Mouse (Mus musculus) heart, embryonic 11.5 days (tissue): ENCODE measurements around the gene Afap1. TPM values are rescaled to one million over a fixed set of nuclear protein-coding genes. Genes with fewer than 3 reads are reported as not detected.
A peak's percentile ranks its signal among the peaks of the same experiment; 100 is the strongest.

Experiments
- ATAC-seq: fragments of 200-750 bp; cut with Nextera tagmentation; replicated peaks from 2 replicates; pipeline ENCODE4 v1.8.0; 2017; ENCODE audit warnings: moderate library complexity; ENCODE audit not compliant: insufficient number of reproducible peaks, low FRiP score, low TSS enrichment
- H3K27ac ChIP-seq: fragments of 300-500 bp; sonication (generic); 2 replicates; pipeline ENCODE4 v1.5.1; 2014; ENCODE audit warnings: mild to moderate bottlenecking, low read depth, low read length
- H3K27me3 ChIP-seq: fragments of 300-500 bp; sonication (generic); 2 replicates; pipeline ENCODE4 v1.6.1; 2014; ENCODE audit warnings: mild to moderate bottlenecking, low read length, mixed read lengths; ENCODE audit not compliant: control insufficient read depth, insufficient read depth
- H3K36me3 ChIP-seq: fragments of 300-500 bp; sonication (generic); 2 replicates; pipeline ENCODE4 v1.6.1; 2014; ENCODE audit warnings: mild to moderate bottlenecking, low read length, moderate library complexity, mixed read lengths; ENCODE audit not compliant: control insufficient read depth, insufficient read depth
- H3K4me1 ChIP-seq: fragments of 300-500 bp; sonication (generic); 2 replicates; pipeline ENCODE4 v1.6.1; 2014; ENCODE audit warnings: low read length; ENCODE audit not compliant: control insufficient read depth, insufficient read depth
- H3K4me2 ChIP-seq: fragments of 300-500 bp; sonication (generic); 2 replicates; pipeline ENCODE4 v1.6.1; 2014; ENCODE audit warnings: mild to moderate bottlenecking, moderate library complexity
- H3K4me3 ChIP-seq: fragments of 300-500 bp; sonication (generic); 2 replicates; pipeline ENCODE4 v1.5.1; 2014; ENCODE audit warnings: low read depth, low read length
- H3K9ac ChIP-seq: fragments of 300-500 bp; sonication (generic); 2 replicates; pipeline ENCODE4 v1.6.1; 2014; ENCODE audit warnings: mild to moderate bottlenecking, low read depth, low read length, moderate library complexity
- H3K9me3 ChIP-seq: fragments of 300-500 bp; sonication (generic); replicated peaks from 2 replicates; pipeline ENCODE4 v1.6.1; 2016; ENCODE audit warnings: low read length; ENCODE audit not compliant: control insufficient read depth
- WGBS: fragments of 180-500 bp; shearing (Covaris S2); extraction: QIAGEN DNeasy Blood & Tissue Kit; methylation state at CpG from one replicate; pipeline ENCODE4 v1.1.7; 2014; ENCODE audit not compliant: insufficient replicate concordance; 5-methylcytosine and 5-hydroxymethylcytosine counted together
- polyA plus RNA-seq: library from polyadenylated mRNA; unstranded; fragments of >200 nt; fragmentation: Nextera tagmentation; extraction: Ambion mirVana; gene quantifications from 2 replicates; pipeline ENCODE4 v1.2.1, GENCODE M21; 2014

Afap1 gene
- polyA plus RNA-seq, result 19.9 and 24.8 TPM in 2 replicates

DNA sequence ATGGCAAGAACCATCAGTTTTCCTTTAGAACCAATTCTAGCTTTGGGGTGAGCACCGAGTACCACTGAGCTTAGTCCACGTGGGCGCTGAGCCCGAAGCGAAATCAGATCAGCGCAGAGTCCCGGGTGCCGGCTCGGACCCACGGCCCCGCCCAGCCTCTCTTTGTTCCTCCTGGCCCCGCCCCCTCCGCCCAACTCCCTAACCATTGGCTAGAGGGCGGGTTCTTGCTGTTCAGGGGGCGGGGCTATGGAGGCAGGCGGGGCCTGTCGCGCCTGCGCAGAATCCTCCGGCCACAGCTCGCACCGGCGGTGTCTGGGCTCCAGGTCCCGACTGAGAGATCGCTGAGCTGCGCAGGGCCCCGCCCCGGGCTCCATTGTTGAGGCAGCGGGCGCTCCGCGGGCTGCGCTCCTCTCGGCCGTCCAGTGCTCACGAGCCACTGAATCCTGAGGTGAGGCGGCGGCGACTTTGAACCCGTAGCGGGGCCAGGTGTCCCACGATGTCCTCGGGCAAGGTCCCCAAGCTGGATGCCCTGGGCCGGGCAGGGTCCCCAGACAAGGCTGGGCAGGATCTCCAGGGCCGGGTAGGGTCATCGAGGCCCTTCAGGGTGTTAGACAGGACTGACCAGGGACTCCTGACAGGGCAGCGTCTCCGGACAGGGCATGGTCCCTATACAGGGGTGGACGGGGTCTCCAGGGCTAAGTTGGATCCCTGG, at the start of gene Afap1:
Gene Afap1 (plus strand): TSS at position 227 of the 712 bp plus-strand sequence.
- H3K36me3 ChIP-seq, result no peaks in the 10 kb centered on the region
- WGBS, result under 1% methylated on average over 49 of the region's 49 CpGs
- no peaks in the 10 kb centered on the region for H3K27me3 ChIP-seq
- H3K9me3 ChIP-seq, result no peaks in the 10 kb centered on the region
- peak within 1 kb of the TSS; percentile 97 for H3K4me2 ChIP-seq
- peak within 1 kb of the TSS; percentile 98 for H3K9ac ChIP-seq
- peak within 1 kb of the TSS; percentile 90 for H3K4me3 ChIP-seq
- H3K27ac ChIP-seq, result peak within 1 kb of the TSS; percentile 81
- H3K4me1 ChIP-seq, result peaks cover 30% of the 10 kb centered on the region
- ATAC-seq, result peak; percentile 93

DNA sequence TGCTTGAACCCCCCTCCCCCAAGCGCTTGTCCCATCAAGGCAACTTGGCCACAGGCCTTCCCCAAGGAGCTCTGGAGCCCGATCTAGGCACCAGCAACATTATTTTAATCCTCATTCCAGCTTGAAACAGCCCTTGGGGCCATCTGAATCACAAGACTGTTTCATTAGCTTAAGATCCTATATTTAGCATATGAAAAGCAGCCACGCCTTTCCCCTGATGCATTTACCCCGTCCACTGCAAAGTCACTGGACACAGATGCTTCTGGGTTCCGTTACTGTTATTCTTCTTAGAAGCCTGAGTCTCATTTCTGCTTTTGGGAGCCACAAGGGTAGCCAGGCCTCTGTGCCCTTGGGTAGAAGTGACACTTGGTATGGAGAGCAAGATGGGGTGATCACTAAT, 41.6 kb upstream of the Afap1 start:
- Histone ChIP-seq H3K27ac (no peak overlapping the region), H3K9me3 (no peaks in the 10 kb centered on the region), H3K4me2 (no peak overlapping the region), H3K4me3 (no peak overlapping the region), H3K4me1 (no peaks in the 10 kb centered on the region), H3K9ac (no peak overlapping the region), H3K27me3 (peaks cover 5% of the 10 kb centered on the region; the same call in 1 of the 2 replicates), H3K36me3 (no peaks in the 10 kb centered on the region)
- ATAC-seq, result no peak
- WGBS, result 64% methylated on average over 5 of the region's 5 CpGs

DNA sequence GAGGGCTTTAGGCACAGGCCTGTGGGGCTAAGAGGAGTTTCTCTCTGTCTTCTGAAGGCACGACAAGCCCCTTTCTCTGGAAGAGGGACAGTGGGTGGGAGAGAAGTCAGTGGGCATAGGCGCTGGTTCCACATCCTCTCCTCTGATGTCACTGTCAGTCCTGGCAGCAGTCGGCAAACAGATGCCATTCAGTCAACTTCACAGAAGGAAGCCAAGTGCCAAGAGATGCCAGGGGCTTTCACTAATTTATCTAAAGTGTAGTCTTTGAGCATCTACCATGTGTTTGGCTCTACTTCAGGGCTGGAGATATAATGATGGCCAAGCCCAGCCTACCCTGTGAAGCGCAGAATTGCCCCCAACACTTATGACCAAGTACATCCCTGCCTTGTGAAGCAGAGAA, 39.7 kb upstream of the Afap1 start:
- Histone ChIP-seq H3K9me3 (no peaks in the 10 kb centered on the region), H3K36me3 (no peaks in the 10 kb centered on the region), H3K27me3 (peaks cover 5% of the 10 kb centered on the region), H3K4me2 (no peak overlapping the region), H3K4me1 (no peaks in the 10 kb centered on the region), H3K9ac (no peak overlapping the region), H3K4me3 (no peak overlapping the region), H3K27ac (no peak overlapping the region)
- no peak for ATAC-seq
- 90% methylated on average over 4 of the region's 4 CpGs for WGBS

DNA sequence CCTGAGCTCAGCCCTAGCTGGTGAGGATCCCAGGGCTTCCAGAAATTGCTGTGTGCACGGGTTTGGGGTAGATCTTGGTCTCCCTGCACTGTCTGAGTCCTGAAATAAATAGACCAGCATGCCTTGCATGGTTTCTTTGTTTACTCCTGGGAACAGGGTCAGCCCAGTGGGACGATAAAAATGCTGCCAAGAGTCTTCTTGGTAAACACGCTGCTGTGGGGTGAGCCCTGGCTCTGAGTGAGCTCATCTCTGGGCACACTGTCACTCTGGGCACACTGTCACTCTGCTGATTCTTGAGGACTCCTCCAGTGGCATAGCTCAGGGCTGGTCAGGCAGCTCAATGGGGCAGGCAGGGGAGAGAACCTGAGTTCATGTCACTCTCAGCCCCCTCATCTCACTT, 36.9 kb upstream of the Afap1 start:
- no peak overlapping the region for H3K4me3 ChIP-seq
- no peak overlapping the region for H3K27ac ChIP-seq
- WGBS, result 53% methylated on average over 3 of the region's 3 CpGs
- no peak overlapping the region for H3K9ac ChIP-seq
- no peak overlapping the region for H3K4me2 ChIP-seq
- ATAC-seq, result no peak
- no peaks in the 10 kb centered on the region for H3K36me3 ChIP-seq
- no peaks in the 10 kb centered on the region for H3K4me1 ChIP-seq
- H3K9me3 ChIP-seq, result no peaks in the 10 kb centered on the region
- H3K27me3 ChIP-seq, result peaks cover 18% of the 10 kb centered on the region

- ATAC-seq, result no peak
- 19% methylated on average over 6 of the region's 6 CpGs for WGBS
These were observed 35.0 kb upstream of the Afap1 start for GRCm38 (mm10) chr5:35858069-35858468.

DNA sequence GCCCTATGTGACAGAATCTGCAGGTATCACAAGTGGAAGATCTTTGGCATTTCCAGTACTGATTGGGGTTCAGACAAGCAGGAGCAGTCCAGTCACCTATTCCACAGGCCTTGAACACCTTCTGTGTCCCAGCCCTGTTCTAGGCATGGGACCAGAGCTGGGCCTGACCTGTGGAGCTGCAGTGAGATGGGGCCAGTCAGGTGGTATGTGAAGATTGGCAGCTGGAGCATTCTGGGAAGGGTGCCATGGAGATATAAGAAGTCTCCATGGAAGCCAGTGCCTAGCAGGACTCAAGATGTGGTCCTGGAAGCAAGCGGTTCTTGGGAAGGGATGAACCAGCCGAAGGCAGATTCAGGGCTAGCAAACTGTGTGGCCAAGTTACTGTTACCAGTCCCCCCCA, 31.7 kb upstream of the Afap1 start:
- H3K4me1 ChIP-seq, result no peaks in the 10 kb centered on the region
- no peak overlapping the region for H3K27ac ChIP-seq
- WGBS, result 95% methylated on average over 2 of the region's 2 CpGs
- H3K9ac ChIP-seq, result no peak overlapping the region
- H3K9me3 ChIP-seq, result no peaks in the 10 kb centered on the region
- H3K36me3 ChIP-seq, result no peaks in the 10 kb centered on the region
- ATAC-seq, result no peak
- H3K27me3 ChIP-seq, result peaks cover 13% of the 10 kb centered on the region
- H3K4me3 ChIP-seq, result no peak overlapping the region
- no peak overlapping the region for H3K4me2 ChIP-seq

More at GRCm38 (mm10) chr5:35858069-35858468, 35.0 kb upstream of the Afap1 start:
- Histone ChIP-seq H3K4me3 (no peak overlapping the region), H3K36me3 (no peaks in the 10 kb centered on the region), H3K4me1 (no peaks in the 10 kb centered on the region), H3K4me2 (no peak overlapping the region), H3K9me3 (no peaks in the 10 kb centered on the region), H3K27me3 (peaks cover 18% of the 10 kb centered on the region), H3K27ac (no peak overlapping the region), H3K9ac (no peak overlapping the region)

DNA sequence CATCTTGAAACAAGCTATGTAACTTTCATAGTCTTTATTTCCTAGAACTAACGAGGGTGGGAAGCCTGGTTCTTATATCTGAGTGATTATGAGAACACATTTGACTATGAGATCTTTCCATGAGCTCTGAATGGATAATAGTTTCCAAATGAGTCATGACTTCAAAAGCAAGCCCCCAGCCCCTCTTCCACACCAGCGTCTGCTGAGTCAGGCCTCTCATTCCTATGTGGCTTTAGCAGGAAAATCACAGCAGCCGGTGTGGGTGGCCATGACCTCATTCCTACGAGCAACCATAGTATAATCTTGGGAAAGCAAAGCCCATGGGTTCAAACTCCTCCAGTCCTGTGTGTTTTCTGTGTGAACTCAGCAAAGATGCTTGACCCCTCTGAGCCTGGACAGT, 23.1 kb upstream of the Afap1 start:
- Histone ChIP-seq H3K4me3 (no peak overlapping the region), H3K9ac (no peak overlapping the region), H3K4me2 (no peak overlapping the region), H3K4me1 (peaks cover 8% of the 10 kb centered on the region), H3K36me3 (no peaks in the 10 kb centered on the region), H3K9me3 (no peaks in the 10 kb centered on the region), H3K27ac (no peak overlapping the region), H3K27me3 (no peaks in the 10 kb centered on the region)
- WGBS, result 66% methylated on average over 4 of the region's 4 CpGs
- no peak for ATAC-seq

DNA sequence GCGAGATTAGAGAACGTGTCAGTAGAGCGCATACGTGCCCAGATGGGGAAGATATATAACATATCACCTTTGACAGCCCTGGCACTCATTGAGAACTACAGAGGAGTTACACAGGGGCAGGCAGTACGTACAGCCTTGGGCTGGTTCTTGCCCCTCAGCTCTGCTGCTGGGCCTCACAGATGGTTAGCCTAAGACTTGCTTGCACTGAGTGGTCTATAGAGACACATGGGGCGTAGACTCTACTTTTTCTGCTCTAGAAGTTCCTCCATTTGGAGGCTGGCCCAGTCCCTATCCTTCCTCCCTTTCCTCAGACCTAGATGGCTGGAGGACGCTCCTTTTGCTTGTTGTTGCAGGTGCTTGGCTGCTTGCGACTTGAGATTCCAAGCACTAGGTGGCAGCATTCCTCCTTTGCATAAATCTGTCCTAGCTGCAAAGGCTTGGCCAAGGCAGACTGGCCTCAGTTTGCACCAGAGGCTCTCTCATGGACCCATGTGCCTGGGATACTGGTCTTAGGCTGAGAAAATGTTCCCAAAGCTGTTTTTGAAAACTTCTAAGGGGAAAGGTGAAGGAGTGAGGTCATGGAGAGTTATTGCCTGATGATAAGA, 22.6 kb upstream of the Afap1 start:
- no peak overlapping the region for H3K4me2 ChIP-seq
- no peak overlapping the region for H3K9ac ChIP-seq
- H3K4me3 ChIP-seq, result no peak overlapping the region
- ATAC-seq, result 0 out of 2 replicates have a peak, but pooled peaks have one; percentile 39
- H3K9me3 ChIP-seq, result no peaks in the 10 kb centered on the region
- H3K27me3 ChIP-seq, result no peaks in the 10 kb centered on the region
- WGBS, result 54% methylated on average over 8 of the region's 8 CpGs
- H3K4me1 ChIP-seq, result peaks cover 8% of the 10 kb centered on the region
- H3K27ac ChIP-seq, result no peak overlapping the region
- H3K36me3 ChIP-seq, result no peaks in the 10 kb centered on the region

DNA sequence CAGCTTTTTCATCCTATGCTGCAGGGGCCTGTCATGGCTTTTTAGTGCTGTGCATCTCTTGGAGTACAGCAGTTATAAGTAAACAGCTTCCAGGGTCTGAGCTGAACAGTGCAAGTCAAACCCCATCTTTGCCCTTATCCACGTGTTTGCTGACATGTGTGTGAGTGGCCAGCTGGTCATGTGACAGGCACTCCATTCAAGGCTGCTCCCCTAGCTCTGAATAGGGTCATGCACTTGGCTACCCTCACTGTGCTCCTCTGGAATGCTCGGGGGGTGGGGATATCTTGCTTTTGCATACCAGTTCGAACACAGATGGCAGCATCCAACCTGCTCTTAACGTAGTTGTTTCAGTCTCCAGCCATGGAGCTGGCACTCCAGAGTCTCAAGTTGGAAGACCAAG, 19.7 kb upstream of the Afap1 start:
- ATAC-seq, result no peak
- 27% methylated on average over 4 of the region's 4 CpGs for WGBS
- Histone ChIP-seq H3K27ac (no peak overlapping the region), H3K27me3 (no peaks in the 10 kb centered on the region), H3K36me3 (no peaks in the 10 kb centered on the region), H3K9me3 (no peaks in the 10 kb centered on the region), H3K4me1 (peaks cover 8% of the 10 kb centered on the region), H3K4me3 (no peak overlapping the region), H3K4me2 (no peak overlapping the region), H3K9ac (no peak overlapping the region)
